Mouse (Mus musculus): Measurements from ENCODE around the gene Pp2d1. TPM values are rescaled to one million over a fixed set of nuclear protein-coding genes. Genes with fewer than 3 reads are reported as not detected.
A peak's percentile ranks its signal among the peaks of the same experiment; 100 is the strongest.

Pp2d1 gene
- polyA plus RNA-seq, 1 experiment from 2014 or later, result 0.65 TPM

- no peaks in the 10 kb centered on the region for H3K27me3 ChIP-seq (replicated peaks)
- no peak overlapping the region for H3K4me3 ChIP-seq
- H3K4me2 ChIP-seq, result no peak overlapping the region
- no peak overlapping the region for H3K27ac ChIP-seq
- no peaks in the 10 kb centered on the region for H3K4me1 ChIP-seq
- ATAC-seq (replicated peaks), result peak; percentile 56
- WGBS, result 84% methylated on average over 2 of the region's 2 CpGs
- H3K9me3 ChIP-seq, result no peaks in the 10 kb centered on the region
- H3K36me3 ChIP-seq (replicated peaks), result peaks cover 5% of the 10 kb centered on the region; the same call in 1 of the 2 replicates
- H3K9ac ChIP-seq, result no peak overlapping the region
These were observed 26.8 kb downstream of the Pp2d1 start for GRCm38 (mm10) chr17:53512311-53512951.

- peaks cover 22% of the 10 kb centered on the region for H3K36me3 ChIP-seq (replicated peaks)
- no peaks in the 10 kb centered on the region for H3K4me1 ChIP-seq
- no peak overlapping the region for H3K27ac ChIP-seq
- H3K9ac ChIP-seq, result no peak overlapping the region
- no peak overlapping the region for H3K4me3 ChIP-seq
- no peak overlapping the region for H3K4me2 ChIP-seq
- WGBS, result 96% methylated on average over 2 of the region's 2 CpGs
- no peaks in the 10 kb centered on the region for H3K9me3 ChIP-seq
- no peak for ATAC-seq (replicated peaks)
- no peaks in the 10 kb centered on the region for H3K27me3 ChIP-seq (replicated peaks)
These were observed 36.3 kb downstream of the Pp2d1 start for GRCm38 (mm10) chr17:53502966-53503365.

- ATAC-seq (replicated peaks), result no peak
- H3K27ac ChIP-seq, result no peak overlapping the region
- WGBS, result 100% methylated on average over 1 of the region's 1 CpGs
- no peaks in the 10 kb centered on the region for H3K4me1 ChIP-seq
- no peaks in the 10 kb centered on the region for H3K9me3 ChIP-seq
- peaks cover 18% of the 10 kb centered on the region for H3K36me3 ChIP-seq (replicated peaks)
- H3K27me3 ChIP-seq (replicated peaks), result no peaks in the 10 kb centered on the region
- H3K4me3 ChIP-seq, result no peak overlapping the region
- no peak overlapping the region for H3K4me2 ChIP-seq
- H3K9ac ChIP-seq, result no peak overlapping the region
These were observed 50.3 kb downstream of the Pp2d1 start for GRCm38 (mm10) chr17:53489007-53489378.

- Histone ChIP-seq H3K9ac (no peak overlapping the region), H3K36me3 (replicated peaks) (peaks cover 18% of the 10 kb centered on the region), H3K27ac (no peak overlapping the region), H3K4me2 (no peak overlapping the region), H3K4me1 (no peaks in the 10 kb centered on the region), H3K4me3 (no peak overlapping the region), H3K9me3 (no peaks in the 10 kb centered on the region), H3K27me3 (replicated peaks) (no peaks in the 10 kb centered on the region)
- no peak for ATAC-seq (replicated peaks)
- 98% methylated on average over 4 of the region's 4 CpGs for WGBS
These were observed 50.8 kb downstream of the Pp2d1 start for GRCm38 (mm10) chr17:53488291-53489006.

GRCm38 (mm10) chr17:53480433-53480832 lies 58.8 kb downstream of the Pp2d1 start:
- Histone ChIP-seq H3K36me3 (replicated peaks) (0 out of 2 replicates have a peak, but pooled peaks cover 6% of the 10 kb centered on the region), H3K4me3 (peak overlapping the region; percentile 98), H3K27ac (no peak overlapping the region), H3K9me3 (no peaks in the 10 kb centered on the region), H3K4me1 (peaks cover 34% of the 10 kb centered on the region), H3K9ac (peak overlapping the region; percentile 95), H3K4me2 (peak overlapping the region; percentile 91), H3K27me3 (replicated peaks) (no peaks in the 10 kb centered on the region)
- ATAC-seq (replicated peaks), result no peak
- WGBS, result 49% methylated on average over 7 of the region's 7 CpGs

GRCm38 (mm10) chr17:53479604-53480041 lies 59.6 kb downstream of the Pp2d1 start:
- Histone ChIP-seq H3K4me1 (peaks cover 34% of the 10 kb centered on the region), H3K9ac (peak overlapping the region; percentile 95), H3K27me3 (replicated peaks) (no peaks in the 10 kb centered on the region), H3K4me3 (peak overlapping the region; percentile 98), H3K9me3 (no peaks in the 10 kb centered on the region), H3K36me3 (replicated peaks) (0 out of 2 replicates have a peak, but pooled peaks cover 6% of the 10 kb centered on the region), H3K27ac (peak overlapping the region; percentile 100), H3K4me2 (peak overlapping the region; percentile 91)
- peak; percentile 1; the same call in 1 of the 2 replicates for ATAC-seq (replicated peaks)
- under 1% methylated on average over 32 of the region's 33 CpGs for WGBS

GRCm38 (mm10) chr17:53478858-53479603 lies 60.2 kb downstream of the Pp2d1 start, which contains the start of gene Rab5a:
Rab5a (plus strand) TSS chr17:53479234.
- Histone ChIP-seq H3K9ac (peak within 1 kb of the TSS; percentile 95), H3K4me2 (peak within 1 kb of the TSS; percentile 91), H3K27me3 (replicated peaks) (no peaks in the 10 kb centered on the region), H3K9me3 (no peaks in the 10 kb centered on the region), H3K36me3 (replicated peaks) (no peaks in the 10 kb centered on the region), H3K4me3 (peak within 1 kb of the TSS; percentile 98), H3K27ac (peak within 1 kb of the TSS; percentile 100), H3K4me1 (peaks cover 34% of the 10 kb centered on the region)
- peak; percentile 98 for ATAC-seq (replicated peaks)
- under 1% methylated on average over 81 of the region's 82 CpGs for WGBS

GRCm38 (mm10) chr17:53478066-53478857 lies 61.0 kb downstream of the Pp2d1 start:
- 8% methylated on average over 15 of the region's 15 CpGs for WGBS
- no peak; the same call in 1 of the 2 replicates for ATAC-seq (replicated peaks)
- Histone ChIP-seq H3K36me3 (replicated peaks) (no peaks in the 10 kb centered on the region), H3K9me3 (no peaks in the 10 kb centered on the region), H3K9ac (peak overlapping the region; percentile 89), H3K27ac (peak overlapping the region; percentile 100), H3K27me3 (replicated peaks) (no peaks in the 10 kb centered on the region), H3K4me2 (peak overlapping the region; percentile 75), H3K4me1 (peaks cover 34% of the 10 kb centered on the region), H3K4me3 (peak overlapping the region; percentile 98)

- H3K36me3 ChIP-seq (replicated peaks), result no peaks in the 10 kb centered on the region
- 0 out of 2 replicates have a peak, but pooled peaks cover 1% of the 10 kb centered on the region for H3K4me1 ChIP-seq
These were observed 70.6 kb downstream of the Pp2d1 start for GRCm38 (mm10) chr17:53468697-53469096.

GRCm38 (mm10) chr17:53465569-53465968 lies 73.7 kb downstream of the Pp2d1 start:
- H3K36me3 ChIP-seq (replicated peaks), result no peaks in the 10 kb centered on the region
- no peak overlapping the region for H3K4me2 ChIP-seq
- WGBS, result 54% methylated on average over 4 of the region's 4 CpGs
- ATAC-seq (replicated peaks), result no peak
- no peak overlapping the region for H3K27ac ChIP-seq
- no peak overlapping the region for H3K4me3 ChIP-seq
- H3K9ac ChIP-seq, result no peak overlapping the region
- no peaks in the 10 kb centered on the region for H3K9me3 ChIP-seq
- H3K4me1 ChIP-seq, result peaks cover 9% of the 10 kb centered on the region
- no peaks in the 10 kb centered on the region for H3K27me3 ChIP-seq (replicated peaks)

More at GRCm38 (mm10) chr17:53468697-53469096, 70.6 kb downstream of the Pp2d1 start:
- ATAC-seq (replicated peaks), result no peak
- Histone ChIP-seq H3K27me3 (replicated peaks) (no peaks in the 10 kb centered on the region), H3K4me2 (no peak overlapping the region), H3K4me3 (no peak overlapping the region), H3K9ac (no peak overlapping the region), H3K9me3 (no peaks in the 10 kb centered on the region), H3K27ac (no peak overlapping the region)

GRCm38 (mm10) chr17:53463496-53463840 lies 75.8 kb downstream of the Pp2d1 start:
- no peak overlapping the region for H3K27ac ChIP-seq

More at GRCm38 (mm10) chr17:53463496-53463840, 75.8 kb downstream of the Pp2d1 start:
- Histone ChIP-seq H3K4me1 (peaks cover 9% of the 10 kb centered on the region), H3K27me3 (replicated peaks) (no peaks in the 10 kb centered on the region), H3K9ac (peak overlapping the region; percentile 37; the same call in 1 of the 2 replicates), H3K4me2 (peak overlapping the region; percentile 60), H3K4me3 (peak overlapping the region; percentile 39), H3K9me3 (no peaks in the 10 kb centered on the region), H3K36me3 (replicated peaks) (no peaks in the 10 kb centered on the region)
- ATAC-seq (replicated peaks), result peak; percentile 70
- WGBS, result 14% methylated on average over 7 of the region's 9 CpGs

All from midbrain, embryonic 15.5 days (tissue).